Mouse (Mus musculus) lung, embryonic 15.5 days (tissue): ENCODE measurements around the gene Serpinb1c. TPM values are rescaled to one million over a fixed set of nuclear protein-coding genes. Genes with fewer than 3 reads are reported as not detected.
"Not testable (repeated sequence)": the region's sequence is repeated elsewhere in the genome, so short reads cannot be mapped to it uniquely, and the experiment has no call there.

ENCODE experiments used
- ATAC-seq: fragments of 200-750 bp; cut with Nextera tagmentation; 2 replicates; pipeline ENCODE4 v1.8.0; 2017; ENCODE audit warnings: moderate number of reproducible peaks, borderline replicate concordance; ENCODE audit not compliant: low FRiP score, low TSS enrichment; ENCODE audit errors: extremely low read depth
- H3K27ac ChIP-seq: fragments of 300-500 bp; sonication (generic); 2 replicates; pipeline ENCODE4 v1.5.1; 2015; ENCODE audit warnings: moderate library complexity, mild to moderate bottlenecking, inconsistent platforms
- H3K27me3 ChIP-seq: fragments of 300-500 bp; sonication (generic); 2 replicates; pipeline ENCODE4 v1.6.1; 2015; ENCODE audit warnings: inconsistent platforms
- H3K36me3 ChIP-seq: fragments of 300-500 bp; sonication (generic); 2 replicates; pipeline ENCODE4 v1.6.1; 2015; ENCODE audit warnings: inconsistent platforms
- H3K4me1 ChIP-seq: fragments of 300-500 bp; sonication (generic); 2 replicates; pipeline ENCODE4 v1.6.1; 2015; ENCODE audit warnings: inconsistent platforms
- H3K4me2 ChIP-seq: fragments of 300-500 bp; sonication (generic); 2 replicates; pipeline ENCODE4 v1.6.1; 2015; ENCODE audit warnings: inconsistent platforms, mild to moderate bottlenecking, moderate library complexity
- H3K4me3 ChIP-seq: fragments of 300-500 bp; sonication (generic); 2 replicates; pipeline ENCODE4 v1.5.1; 2015; ENCODE audit warnings: mild to moderate bottlenecking, inconsistent platforms
- H3K9ac ChIP-seq: fragments of 300-500 bp; sonication (generic); 2 replicates; pipeline ENCODE4 v1.6.1; 2015; ENCODE audit warnings: inconsistent platforms
- H3K9me3 ChIP-seq: fragments of 300-500 bp; sonication (generic); 2 replicates; pipeline ENCODE4 v1.6.1; 2016; ENCODE audit warnings: inconsistent platforms
- WGBS: fragments of 180-500 bp; shearing (Covaris S2); methylation state at CpG from one replicate; pipeline ENCODE4 v1.1.7; 2015; 5-methylcytosine and 5-hydroxymethylcytosine counted together
- polyA plus RNA-seq: library from polyadenylated mRNA; unstranded; fragments of >200 nt; fragmentation: Nextera tagmentation; extraction: Ambion mirVana; gene quantifications from 2 replicates; pipeline ENCODE4 v1.2.1, GENCODE M21; 2015

The Serpinb1c gene
- polyA plus RNA-seq, 1 experiment from 2014 or later, result not detected

DNA sequence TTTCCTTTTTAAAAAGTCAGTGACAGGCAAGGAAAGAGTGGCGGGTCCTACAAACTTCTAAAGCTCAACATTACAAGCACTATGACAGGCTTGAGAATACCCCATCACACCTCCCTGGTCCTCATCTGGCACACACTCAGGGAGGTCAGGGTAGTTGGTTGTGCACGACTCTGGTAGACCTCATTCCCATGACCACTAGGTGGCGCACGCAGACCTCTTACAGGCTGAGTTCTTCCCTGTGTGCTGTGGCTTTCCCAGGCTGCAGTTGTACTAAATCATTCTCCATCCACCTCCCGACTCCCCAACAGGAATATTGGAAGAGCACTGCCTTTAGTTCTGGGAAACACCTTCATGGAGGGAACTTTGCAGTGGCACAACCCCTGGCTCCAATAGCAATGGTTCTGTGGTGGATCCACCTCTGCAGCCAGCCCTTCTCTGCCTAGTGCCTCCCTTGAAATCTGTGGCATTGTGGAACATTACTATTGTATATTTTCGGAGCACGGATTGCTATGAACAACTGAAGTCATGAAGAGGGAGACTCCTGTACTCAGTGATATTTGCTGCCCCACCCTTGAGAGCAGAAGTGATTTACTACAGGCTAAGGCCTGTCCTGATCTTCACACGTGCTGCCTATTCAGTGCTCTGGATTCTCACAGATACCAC is 5.3 kb upstream of the Serpinb1c start:
- Histone ChIP-seq H3K9ac (no peak overlapping the region), H3K4me2 (no peak overlapping the region)

DNA sequence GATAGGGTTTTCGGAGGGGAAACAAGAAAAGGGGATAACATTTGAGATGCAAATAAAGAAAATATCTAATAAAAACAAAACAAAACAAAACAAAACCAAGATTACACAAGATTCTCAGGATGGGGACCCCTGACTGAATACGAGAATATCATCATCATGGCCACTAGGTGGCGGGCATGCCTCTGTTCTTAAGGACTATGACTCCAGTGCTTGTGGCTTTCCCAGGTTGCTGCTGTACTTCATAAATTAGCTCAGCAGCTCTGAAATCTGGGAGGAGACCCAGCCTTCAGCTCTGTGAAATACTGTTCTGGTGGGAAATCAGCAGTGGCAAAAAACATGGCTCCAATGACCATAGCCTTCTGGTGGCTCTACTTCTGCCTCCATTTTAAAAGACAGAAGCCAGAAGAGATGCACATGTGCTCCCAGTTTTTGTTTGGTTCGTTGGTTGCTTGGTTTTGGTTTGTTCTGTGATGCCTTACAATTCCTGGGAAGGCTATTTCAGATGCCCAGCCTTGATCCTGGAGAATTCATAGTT is 4.5 kb upstream of the Serpinb1c start:
- no peak overlapping the region for H3K4me2 ChIP-seq
- ATAC-seq, result 0 out of 2 replicates have a peak, but pooled peaks have one; percentile 55
- H3K27ac ChIP-seq, result no peak overlapping the region
- no peak overlapping the region for H3K9ac ChIP-seq
- no peak overlapping the region for H3K4me3 ChIP-seq
- no peaks in the 10 kb centered on the region for H3K36me3 ChIP-seq
- no peaks in the 10 kb centered on the region for H3K27me3 ChIP-seq
- no peaks in the 10 kb centered on the region for H3K9me3 ChIP-seq
- WGBS, result 10% methylated on average over 4 of the region's 4 CpGs
- 0 out of 2 replicates have a peak, but pooled peaks cover 4% of the 10 kb centered on the region for H3K4me1 ChIP-seq

More for the DNA sequence above, 5.3 kb upstream of the Serpinb1c start:
- 23% methylated on average over 8 of the region's 8 CpGs for WGBS
- Histone ChIP-seq H3K36me3 (no peaks in the 10 kb centered on the region), H3K4me1 (no peaks in the 10 kb centered on the region), H3K27ac (peak overlapping the region; percentile 35), H3K9me3 (no peaks in the 10 kb centered on the region), H3K4me3 (no peak overlapping the region), H3K27me3 (no peaks in the 10 kb centered on the region)
- peak; percentile 89 for ATAC-seq

DNA sequence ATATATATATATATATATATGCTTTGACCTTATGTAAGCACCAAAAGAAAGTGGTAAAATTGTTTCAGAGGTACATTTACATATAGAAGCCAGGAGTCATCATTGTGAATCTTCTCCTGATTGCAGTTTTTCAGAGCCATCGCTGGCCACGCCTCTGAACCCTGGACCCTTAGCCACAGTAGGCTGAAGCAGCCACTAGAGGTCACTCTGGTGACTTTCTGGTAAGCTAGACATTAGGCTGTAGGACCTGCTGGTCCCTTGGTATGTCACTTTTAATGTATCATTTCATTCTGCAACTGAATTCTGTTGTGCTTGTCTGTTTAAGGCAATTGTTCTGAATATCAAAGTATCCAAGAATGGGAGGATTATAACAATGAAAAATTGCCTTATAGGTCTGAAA is 2.6 kb upstream of the Serpinb1c start:
- H3K4me1 ChIP-seq, result 0 out of 2 replicates have a peak, but pooled peaks cover 4% of the 10 kb centered on the region
- no peaks in the 10 kb centered on the region for H3K36me3 ChIP-seq
- H3K4me3 ChIP-seq, result no peak overlapping the region
- H3K27ac ChIP-seq, result no peak overlapping the region
- WGBS, result 16% methylated on average over 2 of the region's 2 CpGs
- ATAC-seq, result no peak
- no peaks in the 10 kb centered on the region for H3K9me3 ChIP-seq
- H3K4me2 ChIP-seq, result no peak overlapping the region
- H3K27me3 ChIP-seq, result no peaks in the 10 kb centered on the region
- H3K9ac ChIP-seq, result no peak overlapping the region

DNA sequence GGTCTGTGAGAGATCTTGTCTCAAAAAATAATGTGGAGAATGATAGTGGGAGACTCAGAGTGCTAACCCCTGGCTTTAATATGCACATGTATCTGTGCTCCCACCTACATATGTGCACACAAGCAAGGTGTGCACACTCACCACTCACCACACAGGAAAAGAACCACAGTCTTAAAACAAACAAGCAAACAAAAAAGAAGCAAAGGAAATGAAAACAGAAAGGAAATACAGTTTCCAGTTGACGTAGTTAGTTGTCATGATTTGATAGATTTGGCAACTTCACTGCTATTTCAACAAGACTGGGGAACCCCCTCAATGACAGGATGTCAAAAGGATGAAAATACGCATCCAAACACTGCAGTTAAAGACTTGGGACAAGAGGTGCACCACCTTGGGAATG is 1.1 kb upstream of the Serpinb1c start:
- 63% methylated on average over 2 of the region's 2 CpGs for WGBS
- H3K4me1 ChIP-seq, H3K27ac ChIP-seq, H3K9ac ChIP-seq, H3K27me3 ChIP-seq, H3K9me3 ChIP-seq, H3K36me3 ChIP-seq, ATAC-seq, H3K4me2 ChIP-seq, H3K4me3 ChIP-seq: not testable (repeated sequence)

DNA sequence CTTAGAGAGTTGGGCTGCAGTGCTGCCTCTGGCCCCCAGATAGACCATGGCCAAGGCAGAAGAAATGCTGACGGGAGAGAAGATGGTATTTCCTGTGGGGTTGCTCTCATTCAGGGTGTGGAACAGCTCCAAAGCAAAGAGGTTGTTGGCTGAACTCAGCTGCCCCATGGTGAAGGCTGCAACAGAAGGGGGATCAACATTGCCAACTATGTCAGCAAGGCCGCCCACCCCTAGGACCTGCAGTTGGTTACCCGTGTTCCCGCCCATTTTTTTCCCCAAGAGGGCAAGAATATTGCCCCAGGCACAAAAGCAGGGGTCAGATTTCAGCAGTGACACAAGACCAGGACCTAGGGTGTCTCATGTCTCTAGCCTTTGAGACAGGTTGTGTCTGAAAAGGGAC is 1.1 kb downstream of the Serpinb1c start:
- 59% methylated on average over 4 of the region's 4 CpGs for WGBS
- H3K4me3 ChIP-seq, result no peak overlapping the region

DNA sequence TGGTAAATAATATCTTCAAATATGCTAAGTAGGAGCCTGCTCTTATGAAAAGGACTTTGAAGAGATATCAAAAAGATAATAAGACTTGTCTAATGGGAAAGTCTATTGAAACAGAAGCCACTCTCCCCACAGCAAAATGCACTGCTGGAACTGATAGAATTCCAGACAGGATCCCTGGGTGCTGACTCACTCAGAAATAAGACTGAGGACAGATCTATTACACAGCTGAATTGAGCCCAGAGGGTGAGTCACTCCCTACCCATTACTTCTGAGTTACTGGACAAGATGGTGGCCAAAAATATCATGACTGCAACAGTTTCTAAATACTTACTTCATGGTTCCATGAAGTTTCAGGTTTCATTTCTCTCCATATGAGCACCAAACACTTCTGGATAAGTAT is 13.3 kb downstream of the Serpinb1c start:
- no peak for ATAC-seq
- Histone ChIP-seq H3K9ac (no peak overlapping the region), H3K4me2 (no peak overlapping the region)

More for the DNA sequence above, 1.1 kb downstream of the Serpinb1c start:
- Histone ChIP-seq H3K4me1 (0 out of 2 replicates have a peak, but pooled peaks cover 4% of the 10 kb centered on the region), H3K27ac (no peak overlapping the region), H3K27me3 (no peaks in the 10 kb centered on the region), H3K36me3 (no peaks in the 10 kb centered on the region), H3K4me2 (no peak overlapping the region), H3K9me3 (no peaks in the 10 kb centered on the region), H3K9ac (no peak overlapping the region)
- ATAC-seq, result no peak

DNA sequence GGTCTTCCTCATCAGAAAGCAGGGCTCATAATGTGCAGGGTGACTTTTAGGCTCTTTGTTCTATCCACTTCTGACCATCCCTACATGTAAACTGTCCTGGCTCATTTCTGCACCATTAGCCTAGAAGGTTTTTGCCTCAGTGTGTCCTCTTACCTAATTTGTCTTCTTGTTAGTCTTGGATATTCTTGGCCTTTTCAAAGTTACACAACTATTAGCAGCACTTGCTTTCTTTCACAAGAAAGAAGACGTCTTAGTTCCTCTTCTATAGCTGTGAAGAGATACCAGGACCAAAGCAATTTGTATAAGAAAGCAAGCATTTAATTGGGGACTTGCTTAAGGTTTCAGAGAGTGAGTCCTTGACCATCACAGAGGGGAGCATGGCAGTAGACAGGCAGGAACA is 24.1 kb downstream of the Serpinb1c start:
- H3K9me3 ChIP-seq, result no peaks in the 10 kb centered on the region
- H3K4me2 ChIP-seq, result no peak overlapping the region
- H3K4me1 ChIP-seq, result no peaks in the 10 kb centered on the region
- no peaks in the 10 kb centered on the region for H3K36me3 ChIP-seq
- no peak overlapping the region for H3K9ac ChIP-seq
- ATAC-seq, result no peak
- no peaks in the 10 kb centered on the region for H3K27me3 ChIP-seq
- WGBS, result 71% methylated on average over 1 of the region's 1 CpGs
- no peak overlapping the region for H3K27ac ChIP-seq
- no peak overlapping the region for H3K4me3 ChIP-seq

More for the DNA sequence above, 13.3 kb downstream of the Serpinb1c start:
- no peaks in the 10 kb centered on the region for H3K36me3 ChIP-seq
- H3K9me3 ChIP-seq, result no peaks in the 10 kb centered on the region
- H3K4me3 ChIP-seq, result no peak overlapping the region
- no peak overlapping the region for H3K27ac ChIP-seq
- H3K4me1 ChIP-seq, result no peaks in the 10 kb centered on the region
- no peaks in the 10 kb centered on the region for H3K27me3 ChIP-seq

DNA sequence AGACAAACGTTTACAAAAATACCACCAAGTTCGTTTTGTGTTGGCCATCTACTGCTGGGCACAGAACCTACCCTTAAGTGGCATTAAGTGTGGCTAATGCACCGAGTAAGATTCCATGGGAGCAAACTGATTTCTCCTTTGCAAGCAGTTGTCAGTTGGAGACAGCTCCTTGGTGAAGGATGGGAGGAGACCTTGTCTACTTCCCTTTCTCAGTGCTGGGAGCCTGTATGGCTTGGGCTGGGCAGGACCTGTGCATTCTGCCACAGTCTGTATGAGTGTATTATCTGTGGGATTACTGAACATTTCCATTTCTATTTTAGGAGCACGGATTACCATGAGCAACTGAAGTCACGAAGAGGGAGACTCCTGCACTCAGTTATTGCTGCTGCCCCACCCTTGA is 29.2 kb downstream of the Serpinb1c start:
- Histone ChIP-seq H3K9ac (no peak overlapping the region), H3K27me3 (no peaks in the 10 kb centered on the region), H3K4me3 (no peak overlapping the region), H3K4me1 (no peaks in the 10 kb centered on the region), H3K36me3 (no peaks in the 10 kb centered on the region), H3K27ac (no peak overlapping the region), H3K9me3 (no peaks in the 10 kb centered on the region), H3K4me2 (no peak overlapping the region)
- WGBS, result 67% methylated on average over 5 of the region's 5 CpGs
- no peak for ATAC-seq

DNA sequence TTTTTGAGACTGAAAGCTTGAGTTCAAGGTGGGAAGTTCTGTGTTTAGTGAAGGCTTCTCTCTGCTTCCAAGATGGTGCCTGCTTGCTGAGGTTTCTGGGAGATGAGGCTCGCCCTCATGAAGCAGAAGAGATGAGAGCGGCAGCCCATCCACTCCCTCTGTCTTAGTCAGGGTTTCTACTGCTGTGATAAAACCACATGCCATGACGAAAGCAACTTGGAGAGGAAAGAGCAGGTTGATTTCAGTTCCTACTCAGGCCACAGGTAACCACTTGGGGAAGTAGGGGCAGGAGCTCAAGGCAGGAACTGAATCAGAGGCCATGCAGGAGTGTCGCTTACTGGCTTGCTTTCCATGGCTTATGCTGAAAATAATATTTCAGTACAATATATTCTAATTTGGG is 29.8 kb downstream of the Serpinb1c start:
- WGBS, result 85% methylated on average over 4 of the region's 4 CpGs
- not testable (repeated sequence) for H3K4me1 ChIP-seq, H3K27ac ChIP-seq, H3K4me3 ChIP-seq, H3K4me2 ChIP-seq, H3K27me3 ChIP-seq, H3K9me3 ChIP-seq, ATAC-seq, H3K9ac ChIP-seq, H3K36me3 ChIP-seq

DNA sequence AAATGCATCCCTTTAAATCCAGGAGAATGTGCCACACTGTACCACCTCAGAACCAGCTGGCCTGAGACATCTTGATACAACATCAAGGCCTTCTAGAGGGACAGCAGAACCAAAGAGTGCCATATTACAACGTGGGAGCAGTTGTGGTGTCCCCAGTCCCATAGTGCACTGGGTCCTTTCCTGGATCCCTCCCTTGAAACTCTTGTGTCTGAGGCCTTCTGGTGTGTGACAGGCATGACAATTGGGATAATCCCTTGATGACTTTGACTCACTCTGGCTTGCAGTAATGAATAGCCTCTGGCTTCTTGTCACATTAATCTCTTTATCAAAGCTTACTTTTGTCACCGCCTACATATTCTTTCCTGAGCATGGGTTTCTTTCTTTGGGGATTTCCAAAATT is 31.0 kb downstream of the Serpinb1c start:
- Histone ChIP-seq H3K27me3 (no peaks in the 10 kb centered on the region), H3K9ac (no peak overlapping the region), H3K9me3 (no peaks in the 10 kb centered on the region), H3K4me1 (no peaks in the 10 kb centered on the region), H3K4me2 (no peak overlapping the region), H3K27ac (no peak overlapping the region), H3K4me3 (no peak overlapping the region), H3K36me3 (no peaks in the 10 kb centered on the region)
- ATAC-seq, result no peak
- WGBS, result 62% methylated on average over 2 of the region's 2 CpGs

DNA sequence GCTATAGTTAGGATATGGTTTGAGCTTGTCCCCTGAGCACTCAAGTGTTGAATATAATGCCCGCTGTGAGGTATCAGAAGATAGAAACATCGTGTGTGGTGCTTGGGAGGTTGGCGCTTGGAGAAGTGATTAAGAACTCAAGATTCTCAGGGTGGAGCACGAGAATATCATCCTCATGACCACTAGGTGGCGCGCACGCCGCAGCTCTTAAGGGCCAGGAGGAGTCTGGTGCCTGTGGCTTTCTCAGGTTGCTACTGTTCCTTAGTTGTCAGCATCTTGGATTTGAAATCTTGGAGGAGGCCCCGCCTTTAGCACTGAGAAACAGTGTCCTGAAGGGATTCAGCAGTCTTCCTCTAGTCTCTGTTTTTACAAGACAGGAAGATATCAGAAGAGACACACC is 31.5 kb downstream of the Serpinb1c start:
- H3K36me3 ChIP-seq, result no peaks in the 10 kb centered on the region
- H3K27ac ChIP-seq, result no peak overlapping the region
- 5% methylated on average over 9 of the region's 9 CpGs for WGBS
- no peak overlapping the region for H3K4me3 ChIP-seq
- H3K9me3 ChIP-seq, result no peaks in the 10 kb centered on the region
- H3K4me2 ChIP-seq, result no peak overlapping the region
- H3K27me3 ChIP-seq, result no peaks in the 10 kb centered on the region
- no peaks in the 10 kb centered on the region for H3K4me1 ChIP-seq
- ATAC-seq, result no peak
- H3K9ac ChIP-seq, result no peak overlapping the region

DNA sequence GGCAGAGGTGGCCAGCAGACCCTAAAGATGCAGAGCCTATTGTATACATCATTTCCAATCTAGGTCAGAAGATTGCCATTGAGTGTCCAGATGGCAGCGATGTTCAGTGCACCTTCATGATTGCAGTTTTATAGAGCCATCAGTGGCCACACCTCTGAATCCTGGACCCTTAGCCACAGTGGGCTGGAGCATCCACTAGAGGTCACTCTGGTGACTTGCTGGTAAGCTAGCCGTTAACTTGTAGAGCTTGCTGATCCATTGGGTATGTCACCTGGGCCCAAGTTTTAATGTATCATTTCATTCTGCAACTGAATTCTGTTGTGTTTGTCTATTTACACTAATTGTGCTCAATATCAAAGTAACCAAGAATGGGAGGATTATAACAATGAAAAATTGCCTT is 32.4 kb downstream of the Serpinb1c start:
- 44% methylated on average over 2 of the region's 2 CpGs for WGBS
- no peak for ATAC-seq

More for the DNA sequence above, 32.4 kb downstream of the Serpinb1c start:
- no peak overlapping the region for H3K27ac ChIP-seq
- no peaks in the 10 kb centered on the region for H3K36me3 ChIP-seq
- H3K4me1 ChIP-seq, result no peaks in the 10 kb centered on the region
- H3K4me2 ChIP-seq, result no peak overlapping the region
- H3K4me3 ChIP-seq, result no peak overlapping the region
- no peaks in the 10 kb centered on the region for H3K27me3 ChIP-seq
- H3K9me3 ChIP-seq, result no peaks in the 10 kb centered on the region
- H3K9ac ChIP-seq, result no peak overlapping the region
